Mouse (Mus musculus) left cerebral cortex, adult 18-20 months (tissue): ENCODE measurements around the gene Med4. TPM values are rescaled to one million over a fixed set of nuclear protein-coding genes. Genes with fewer than 3 reads are reported as not detected.

Experiments
- DNase-seq, 2 experiments: peaks; one replicate each; pipeline ENCODE4 v3.0.0; 2021 to 2022; ENCODE audit warnings: low spot score in 2 of 2, mixed read lengths in 1 of 2
- total RNA-seq, 2 experiments: library from RNA; stranded (reverse); gene quantifications; 2 replicates each; pipeline ENCODE4 v1.2.3; 2021

Gene Med4
- total RNA-seq, 2 experiments from 2014 or later: 28.3 to 32.3 TPM

DNA sequence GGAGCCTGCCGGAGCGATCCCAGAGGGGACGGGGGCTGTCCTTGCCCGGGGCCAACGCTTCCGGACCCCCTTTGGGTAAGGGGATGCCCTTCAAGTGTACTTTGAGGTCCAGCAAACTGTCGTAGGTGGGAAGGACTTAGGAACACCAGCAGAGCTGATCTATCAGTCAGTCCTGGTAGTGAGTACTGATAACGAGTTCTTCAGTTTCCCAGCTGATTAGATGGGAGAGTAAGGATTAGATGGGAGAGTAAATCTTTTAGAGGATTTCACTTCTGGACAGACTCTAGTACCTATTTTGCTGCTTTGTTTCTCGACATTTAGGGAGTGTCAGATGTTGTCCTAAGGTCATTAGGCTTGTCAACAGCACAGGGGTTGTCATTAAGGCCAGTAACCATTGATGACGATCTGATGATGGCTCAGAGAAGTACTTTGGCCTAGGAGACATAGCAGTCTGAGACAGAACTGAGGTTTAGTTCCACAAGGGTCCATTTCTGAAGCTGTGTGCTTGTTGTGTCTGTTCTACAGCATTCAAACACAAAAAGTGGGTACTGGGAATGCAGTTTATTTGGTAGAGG is 43.4 kb downstream of the Med4 start:
- DNase-seq: no peak

Other genes with a start within 250 kb of the Med4 start
- gene Rb1, start 184.2 kb upstream of the Med4 start, total RNA-seq: 10 to 100 TPM; 28.9 to 30.1 TPM
- 100 to 1,000 TPM; 780 to 834 TPM for gene Itm2b, start 124.7 kb upstream of the Med4 start, total RNA-seq
- 100 to 1,000 TPM; 150 to 160 TPM for gene Sucla2, start 15.3 kb downstream of the Med4 start, total RNA-seq
- 1 to 10 TPM; 5.0 to 5.9 TPM for gene Nudt15, start 38.2 kb downstream of the Med4 start, total RNA-seq
- gene Gm21750, start 151.2 kb downstream of the Med4 start, total RNA-seq: not detected